9 mouse cellular contexts compared by ENCODE assay signal in genomic region chr5:77807726-77808125, GRCm38 (mm10).
A peak's percentile ranks its signal among the peaks of the same experiment; 100 is the strongest.
DNase-seq lines count a peak whose midpoint lies in the region; ATAC-seq and TF ChIP-seq lines count a peak whose summit lies in the region.
"Had no signal": no experiment of that assay in that cellular context is flagged by ENCODE, and none has a peak within 500 bp of the region (broad histone marks: within the 10 kb centered on the region; RNA-seq: fewer than 3 reads in every experiment).

No protein-coding gene starts in this region.

- CTCF ChIA-PET in Patski (lab: Charles Lee), result interaction anchor here (1.6 kb wide), 1 partner anchor 10 kb away, joined by 7 read pairs; no protein-coding TSS in a partner anchor

- no peak overlapping the region for H3K4me2 ChIP-seq in hindbrain, embryonic 13.5 days
- no peak overlapping the region for H3K4me2 ChIP-seq in neural tube, embryonic 11.5 days (ENCODE audit: low read depth)

- no peak overlapping the region for H3K4me3 ChIP-seq in hindbrain, embryonic 10.5 days
- no peak overlapping the region for H3K4me3 ChIP-seq in hindbrain, embryonic 13.5 days
- no peak overlapping the region for H3K4me3 ChIP-seq in cortical plate, adult 2 months (ENCODE audit: insufficient read depth, low read length)
- H3K4me3 ChIP-seq in left cerebral cortex, adult 2 months, result no peak overlapping the region
- H3K4me3 ChIP-seq in neural tube, embryonic 11.5 days (ENCODE audit: low read depth, low read length), result no peak overlapping the region

- TF ChIP-seq POLR2A in cortical plate, adult 2 months (IDR thresholded peaks at IDR 0.05; ENCODE audit: extremely low read depth, insufficient read depth, low read length), result no peak

- no peaks in the 10 kb centered on the region for H3K9me3 ChIP-seq in hindbrain, embryonic 10.5 days
- H3K9me3 ChIP-seq in hindbrain, embryonic 13.5 days, result no peaks in the 10 kb centered on the region
- H3K9me3 ChIP-seq in neural tube, embryonic 11.5 days (ENCODE audit: control insufficient read depth, low read length), result no peaks in the 10 kb centered on the region

- peak; percentile 74 for DNase-seq in hindbrain, embryonic 10.5 days (ENCODE audit: low spot score)
- DNase-seq in Patski (ENCODE audit: low read depth, low spot score), result no peak
- DNase-seq in heart, postnatal 4 days, result peak; percentile 70
- DNase-seq in left cerebral cortex, adult 2 months (ENCODE audit: extremely low spot score in 1 of 2, low spot score in 2 of 2), result peak; percentile 53 to 67
- peak; percentile 75 for DNase-seq in neural tube, embryonic 11.5 days (ENCODE audit: low spot score)

- POLR2A ChIA-PET in Patski (lab: Charles Lee), result no interaction called here

- 34% methylated on average over 3 of the region's 3 CpGs for WGBS in hindbrain, embryonic 10.5 days
- WGBS in hindbrain, embryonic 13.5 days, result 35% methylated on average over 3 of the region's 3 CpGs
- 40% methylated on average over 3 of the region's 3 CpGs for WGBS in neural tube, embryonic 11.5 days

- in situ Hi-C loops in Patski (cut with MboI; ENCODE audit: low pct_unique_long_range_greater_than_20kb), result no loop called here

- no peak for ATAC-seq in hindbrain, embryonic 13.5 days (ENCODE audit: low FRiP score)
- no peak for ATAC-seq in Patski
- ATAC-seq in neural tube, embryonic 11.5 days (ENCODE audit: insufficient read depth, low FRiP score, low TSS enrichment), result no peak
- ATAC-seq in activated CD4-positive, CD25-positive, alpha-beta regulatory T cell, adult 4 months, result no peak

- no peaks in the 10 kb centered on the region for H3K27me3 ChIP-seq in hindbrain, embryonic 10.5 days (ENCODE audit: insufficient read depth, poor library complexity, severe bottlenecking)
- H3K27me3 ChIP-seq in hindbrain, embryonic 13.5 days, result no peaks in the 10 kb centered on the region
- peaks cover 4% of the 10 kb centered on the region for H3K27me3 ChIP-seq in Patski
- H3K27me3 ChIP-seq in neural tube, embryonic 11.5 days (ENCODE audit: control insufficient read depth, insufficient read depth, low read length), result no peaks in the 10 kb centered on the region

- no peaks in the 10 kb centered on the region for H3K36me3 ChIP-seq in hindbrain, embryonic 10.5 days
- no peaks in the 10 kb centered on the region for H3K36me3 ChIP-seq in hindbrain, embryonic 13.5 days
- no peaks in the 10 kb centered on the region for H3K36me3 ChIP-seq in neural tube, embryonic 11.5 days (ENCODE audit: control insufficient read depth, insufficient read depth, low read length)

- H3K27ac ChIP-seq in hindbrain, embryonic 10.5 days, result no peak overlapping the region
- H3K27ac ChIP-seq in hindbrain, embryonic 13.5 days, result no peak overlapping the region
- no peak overlapping the region for H3K27ac ChIP-seq in cortical plate, adult 2 months (ENCODE audit: insufficient read depth, low read length)
- H3K27ac ChIP-seq in left cerebral cortex, adult 2 months, result no peak overlapping the region
- H3K27ac ChIP-seq in neural tube, embryonic 11.5 days (ENCODE audit: low read depth, low read length), result no peak overlapping the region
- H3K27ac ChIP-seq: macrophage had no signal

- intact Hi-C loops in left cerebral cortex, adult 2 months (cut with DNase I), result loop anchor here (5.0 kb wide), 1 partner anchor 1490 kb away; no protein-coding TSS in a partner anchor

- H3K9ac ChIP-seq in hindbrain, embryonic 13.5 days, result no peak overlapping the region
- no peak overlapping the region for H3K9ac ChIP-seq in neural tube, embryonic 11.5 days (ENCODE audit: low read length)

- H3K4me1 ChIP-seq in hindbrain, embryonic 10.5 days (replicated peaks), result peaks cover 7% of the 10 kb centered on the region
- H3K4me1 ChIP-seq in hindbrain, embryonic 13.5 days (replicated peaks), result peaks cover 35% of the 10 kb centered on the region
- no peaks in the 10 kb centered on the region for H3K4me1 ChIP-seq in cortical plate, adult 2 months (ENCODE audit: control insufficient read depth, insufficient read depth, low read length)
- peaks cover 3% of the 10 kb centered on the region; the same call in 1 of the 2 replicates for H3K4me1 ChIP-seq in neural tube, embryonic 11.5 days (ENCODE audit: control insufficient read depth, insufficient read depth, low read length)

- peak; percentile 72 for TF ChIP-seq CTCF in Patski (IDR thresholded peaks at IDR 0.05)
- peak; percentile 73 for TF ChIP-seq CTCF in cortical plate, adult 2 months (IDR thresholded peaks at IDR 0.05; ENCODE audit: extremely low read depth, insufficient read depth, low read length)
- peak; percentile 81 for TF ChIP-seq CTCF in left cerebral cortex, adult 2 months (IDR thresholded peaks at IDR 0.05)
